Mouse (Mus musculus): ENCODE results near the gene Rsrc1. TPM values are rescaled to one million over a fixed set of nuclear protein-coding genes. Genes with fewer than 3 reads are reported as not detected.

Rsrc1 gene
- total RNA-seq, 1 experiment, result 13.2 TPM

GRCm38 (mm10) chr3:67375063-67375462 lies 393.9 kb downstream of the Rsrc1 start, which contains the start of gene Gm17402:
Gm17402 (minus strand) TSS chr3:67375163.
- DNase-seq (ENCODE audit: low read depth, low spot score), result no peak
- no peak within 1 kb of the TSS for H3K27ac ChIP-seq (ENCODE audit: insufficient read depth, low read depth, low read length, poor library complexity, severe bottlenecking)

DNA sequence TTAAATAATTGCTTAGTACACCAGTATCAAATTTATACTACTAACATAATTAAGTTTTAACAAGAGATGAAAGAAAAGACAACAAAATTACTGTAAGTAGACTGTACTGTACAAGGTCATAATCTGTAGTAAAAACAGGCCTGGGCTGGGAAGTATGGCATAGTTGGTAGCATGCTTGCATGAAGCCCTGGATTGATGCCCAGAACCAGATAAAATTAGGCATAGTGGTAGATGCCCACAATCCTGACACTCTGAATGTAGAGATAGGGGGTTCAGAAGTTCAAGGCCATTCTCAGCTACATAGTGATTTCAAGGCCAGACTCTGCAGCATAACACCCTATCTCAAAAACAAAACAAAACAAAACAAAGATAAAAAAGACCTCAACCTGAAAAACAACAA lies 397.0 kb downstream of the Rsrc1 start:
- H3K4me3 ChIP-seq (ENCODE audit: insufficient read depth in 1 of 2, low read depth in 1 of 2, low read length in 2 of 2, poor library complexity in 1 of 2, severe bottlenecking in 1 of 2), result no peak overlapping the region
- H3K9ac ChIP-seq (ENCODE audit: insufficient read depth, low read depth, low read length, poor library complexity, severe bottlenecking), result no peak overlapping the region
- H3K27ac ChIP-seq (ENCODE audit: insufficient read depth, low read depth, low read length, poor library complexity, severe bottlenecking), result no peak overlapping the region
- no peaks in the 10 kb centered on the region for H3K9me3 ChIP-seq (ENCODE audit: control insufficient read depth, insufficient read depth, low read depth, low read length)
- H3K36me3 ChIP-seq (ENCODE audit: control insufficient read depth, insufficient read depth, low read length, poor library complexity, severe bottlenecking), result no peaks in the 10 kb centered on the region
- in situ Hi-C loops (cut with MboI; ENCODE audit: low sequenced_read_pairs in 2 of 2, unreplicated experiment in 2 of 2), result no loop called here
- H3K4me1 ChIP-seq (ENCODE audit: control insufficient read depth in 2 of 2, insufficient read depth in 2 of 2, low read length in 2 of 2, poor library complexity in 1 of 2), result no peaks in the 10 kb centered on the region
- TF ChIP-seq CHD2 (IDR thresholded peaks at IDR 0.05; ENCODE audit: low read depth, low read length), result no peak
- no peak for TF ChIP-seq MAFK (IDR thresholded peaks at IDR 0.05; ENCODE audit: insufficient read depth, low read depth, low read length)
- TF ChIP-seq ZC3H11A (IDR thresholded peaks at IDR 0.05; ENCODE audit: borderline replicate concordance, low read depth, low read length), result no peak
- TF ChIP-seq ZNF384 (IDR thresholded peaks at IDR 0.05; ENCODE audit: low read depth, low read length), result no peak
- no peak for DNase-seq (ENCODE audit: low read depth, low spot score)

More at GRCm38 (mm10) chr3:67375063-67375462, 393.9 kb downstream of the Rsrc1 start, which contains the start of gene Gm17402:
- H3K4me3 ChIP-seq (ENCODE audit: insufficient read depth in 1 of 2, low read depth in 1 of 2, low read length in 2 of 2, poor library complexity in 1 of 2, severe bottlenecking in 1 of 2), result peak within 1 kb of the TSS; percentile 57 to 58
- H3K36me3 ChIP-seq (ENCODE audit: control insufficient read depth, insufficient read depth, low read length, poor library complexity, severe bottlenecking), result no peaks in the 10 kb centered on the region
- TF ChIP-seq CHD2 (IDR thresholded peaks at IDR 0.05; ENCODE audit: low read depth, low read length), result no peak
- TF ChIP-seq MAFK (IDR thresholded peaks at IDR 0.05; ENCODE audit: insufficient read depth, low read depth, low read length), result no peak
- TF ChIP-seq ZNF384 (IDR thresholded peaks at IDR 0.05; ENCODE audit: low read depth, low read length), result no peak
- TF ChIP-seq ZC3H11A (IDR thresholded peaks at IDR 0.05; ENCODE audit: borderline replicate concordance, low read depth, low read length), result no peak
- no peak for TF ChIP-seq HCFC1 (IDR thresholded peaks at IDR 0.05; ENCODE audit: borderline replicate concordance, insufficient read depth, low read length)
- H3K9ac ChIP-seq (ENCODE audit: insufficient read depth, low read depth, low read length, poor library complexity, severe bottlenecking), result peak within 1 kb of the TSS; percentile 46; the same call in 1 of the 2 replicates
- in situ Hi-C loops (cut with MboI; ENCODE audit: low sequenced_read_pairs in 2 of 2, unreplicated experiment in 2 of 2), result no loop called here
- no peaks in the 10 kb centered on the region for H3K9me3 ChIP-seq (ENCODE audit: control insufficient read depth, insufficient read depth, low read depth, low read length)
- no peaks in the 10 kb centered on the region for H3K4me1 ChIP-seq (ENCODE audit: control insufficient read depth in 2 of 2, insufficient read depth in 2 of 2, low read length in 2 of 2, poor library complexity in 1 of 2)

Other genes starting within 250 kb of the Rsrc1 start
- 0.37 and 0.45 TPM in 2 replicates for gene Shox2, start 381 bp downstream of the Rsrc1 start, total RNA-seq (2012; rRNA removed)

Data from ES-E14 (cell line).